Mouse (Mus musculus): ENCODE measurements around the gene Trim67.

- TF ChIP-seq ZKSCAN1 (IDR thresholded peaks at IDR 0.05; ENCODE audit: borderline replicate concordance, low read depth, low read length) (no peak), MAX (IDR thresholded peaks at IDR 0.05; ENCODE audit: low read length) (no peak)
Observed at GRCm38 (mm10) chr8:124775695-124776094, 17.2 kb upstream of the Trim67 start.
